Mouse (Mus musculus): ENCODE data around the gene Car12. TPM values are rescaled to one million over a fixed set of nuclear protein-coding genes. Genes with fewer than 3 reads are reported as not detected.

Gene Car12
- polyA plus RNA-seq, 2 experiments: 0.10 to 0.17 TPM

GRCm38 (mm10) chr9:66720686-66721450 lies 7.4 kb downstream of the Car12 start:
- ATAC-seq (ENCODE audit: insufficient read depth) (no peak), DNase-seq (ENCODE audit: low read depth in 3 of 3, low spot score in 3 of 3) (no peak)
- no peak overlapping the region for H3K27ac ChIP-seq
- H3K4me2 ChIP-seq (ENCODE audit: low read depth): no peak overlapping the region
- no peaks in the 10 kb centered on the region for H3K27me3 ChIP-seq (ENCODE audit: control insufficient read depth, insufficient read depth, low read length)
- no peaks in the 10 kb centered on the region for H3K4me1 ChIP-seq (replicated peaks; ENCODE audit: control insufficient read depth in 2 of 2, insufficient read depth in 2 of 2, low read length in 1 of 2)
- TF ChIP-seq CTCF (IDR thresholded peaks at IDR 0.05; ENCODE audit: low read depth) (no peak), EP300 (IDR thresholded peaks at IDR 0.05; ENCODE audit: low read depth) (no peak)
- H3K9ac ChIP-seq (replicated peaks): no peak overlapping the region
- H3K36me3 ChIP-seq (replicated peaks; ENCODE audit: control insufficient read depth, insufficient read depth, low read depth): no peaks in the 10 kb centered on the region
- 56% methylated on average over 8 of the region's 8 CpGs for WGBS (ENCODE audit: insufficient replicate concordance)
- no peak overlapping the region for H3K4me3 ChIP-seq (ENCODE audit: insufficient read depth in 1 of 2, low read depth in 2 of 2, low read length in 2 of 2)
- H3K9me3 ChIP-seq (ENCODE audit: control insufficient read depth, low read length): no peaks in the 10 kb centered on the region

GRCm38 (mm10) chr9:66722187-66722868 lies 8.8 kb downstream of the Car12 start:
- DNase-seq (ENCODE audit: low read depth in 3 of 3, low spot score in 3 of 3) (no peak), ATAC-seq (ENCODE audit: insufficient read depth) (no peak)
- 61% methylated on average over 5 of the region's 5 CpGs for WGBS (ENCODE audit: insufficient replicate concordance)
- Histone ChIP-seq H3K9ac (replicated peaks) (no peak overlapping the region), H3K27ac (no peak overlapping the region), H3K4me3 (ENCODE audit: insufficient read depth in 1 of 2, low read depth in 2 of 2, low read length in 2 of 2) (no peak overlapping the region), H3K9me3 (ENCODE audit: control insufficient read depth, low read length) (no peaks in the 10 kb centered on the region), H3K4me1 (replicated peaks; ENCODE audit: control insufficient read depth in 2 of 2, insufficient read depth in 2 of 2, low read length in 1 of 2) (no peaks in the 10 kb centered on the region), H3K27me3 (ENCODE audit: control insufficient read depth, insufficient read depth, low read length) (no peaks in the 10 kb centered on the region), H3K36me3 (replicated peaks; ENCODE audit: control insufficient read depth, insufficient read depth, low read depth) (no peaks in the 10 kb centered on the region), H3K4me2 (ENCODE audit: low read depth) (no peak overlapping the region)
- no peak for TF ChIP-seq CTCF (IDR thresholded peaks at IDR 0.05; ENCODE audit: low read depth)
- TF ChIP-seq EP300 (IDR thresholded peaks at IDR 0.05; ENCODE audit: low read depth): no peak

GRCm38 (mm10) chr9:66722869-66723272 lies 9.4 kb downstream of the Car12 start:
- H3K36me3 ChIP-seq (replicated peaks; ENCODE audit: control insufficient read depth, insufficient read depth, low read depth): no peaks in the 10 kb centered on the region
- H3K4me3 ChIP-seq (ENCODE audit: insufficient read depth in 1 of 2, low read depth in 2 of 2, low read length in 2 of 2): no peak overlapping the region
- no peaks in the 10 kb centered on the region for H3K9me3 ChIP-seq (ENCODE audit: control insufficient read depth, low read length)
- 53% methylated on average over 5 of the region's 5 CpGs for WGBS (ENCODE audit: insufficient replicate concordance)
- no peaks in the 10 kb centered on the region for H3K27me3 ChIP-seq (ENCODE audit: control insufficient read depth, insufficient read depth, low read length)
- H3K4me2 ChIP-seq (ENCODE audit: low read depth): no peak overlapping the region
- TF ChIP-seq CTCF (IDR thresholded peaks at IDR 0.05; ENCODE audit: low read depth): no peak
- no peak for TF ChIP-seq EP300 (IDR thresholded peaks at IDR 0.05; ENCODE audit: low read depth)
- H3K4me1 ChIP-seq (replicated peaks; ENCODE audit: control insufficient read depth in 2 of 2, insufficient read depth in 2 of 2, low read length in 1 of 2): no peaks in the 10 kb centered on the region
- ATAC-seq (ENCODE audit: insufficient read depth) (no peak), DNase-seq (ENCODE audit: low read depth in 3 of 3, low spot score in 3 of 3) (no peak)
- no peak overlapping the region for H3K9ac ChIP-seq (replicated peaks)
- no peak overlapping the region for H3K27ac ChIP-seq

GRCm38 (mm10) chr9:66725591-66725990 lies 12.1 kb downstream of the Car12 start:
- ATAC-seq (ENCODE audit: insufficient read depth) (no peak), DNase-seq (ENCODE audit: low read depth in 3 of 3, low spot score in 3 of 3) (no peak)
- no peaks in the 10 kb centered on the region for H3K27me3 ChIP-seq (ENCODE audit: control insufficient read depth, insufficient read depth, low read length)
- no peak overlapping the region for H3K4me3 ChIP-seq (ENCODE audit: insufficient read depth in 1 of 2, low read depth in 2 of 2, low read length in 2 of 2)
- no peaks in the 10 kb centered on the region for H3K36me3 ChIP-seq (replicated peaks; ENCODE audit: control insufficient read depth, insufficient read depth, low read depth)
- TF ChIP-seq EP300 (IDR thresholded peaks at IDR 0.05; ENCODE audit: low read depth): no peak
- no peak for TF ChIP-seq CTCF (IDR thresholded peaks at IDR 0.05; ENCODE audit: low read depth)
- 50% methylated on average over 3 of the region's 3 CpGs for WGBS (ENCODE audit: insufficient replicate concordance)
- no peaks in the 10 kb centered on the region for H3K4me1 ChIP-seq (replicated peaks; ENCODE audit: control insufficient read depth in 2 of 2, insufficient read depth in 2 of 2, low read length in 1 of 2)
- no peak overlapping the region for H3K9ac ChIP-seq (replicated peaks)
- H3K4me2 ChIP-seq (ENCODE audit: low read depth): no peak overlapping the region
- H3K9me3 ChIP-seq (ENCODE audit: control insufficient read depth, low read length): no peaks in the 10 kb centered on the region
- no peak overlapping the region for H3K27ac ChIP-seq

DNA sequence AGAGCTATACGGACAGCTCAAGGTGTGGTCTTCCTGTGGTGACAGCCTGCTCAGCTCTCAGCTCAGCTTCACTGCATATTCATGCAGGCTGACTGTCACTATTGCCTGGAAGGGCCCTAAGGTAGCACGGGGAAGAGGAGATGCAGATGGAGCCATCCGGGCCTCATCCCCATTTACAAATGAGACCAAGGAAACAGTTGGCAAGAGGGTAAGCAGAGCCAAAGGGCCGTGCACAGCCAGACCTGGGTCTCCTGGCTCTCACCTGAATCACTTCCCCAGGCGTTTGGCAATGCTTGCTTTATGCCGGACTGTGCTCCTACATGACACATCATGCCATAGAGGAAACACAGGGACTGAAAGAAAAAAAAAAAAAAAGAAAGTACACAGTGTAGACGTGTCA lies 13.8 kb downstream of the Car12 start:
- H3K36me3 ChIP-seq (replicated peaks; ENCODE audit: control insufficient read depth, insufficient read depth, low read depth): no peaks in the 10 kb centered on the region
- H3K27me3 ChIP-seq (ENCODE audit: control insufficient read depth, insufficient read depth, low read length): no peaks in the 10 kb centered on the region
- no peak overlapping the region for H3K4me3 ChIP-seq (ENCODE audit: insufficient read depth in 1 of 2, low read depth in 2 of 2, low read length in 2 of 2)
- no peaks in the 10 kb centered on the region for H3K9me3 ChIP-seq (ENCODE audit: control insufficient read depth, low read length)
- no peak for ATAC-seq (ENCODE audit: insufficient read depth)
- DNase-seq (ENCODE audit: low read depth in 3 of 3, low spot score in 3 of 3): no peak
- 51% methylated on average over 7 of the region's 7 CpGs for WGBS (ENCODE audit: insufficient replicate concordance)
- H3K9ac ChIP-seq (replicated peaks): no peak overlapping the region
- no peak overlapping the region for H3K27ac ChIP-seq
- no peak overlapping the region for H3K4me2 ChIP-seq (ENCODE audit: low read depth)
- TF ChIP-seq CTCF (IDR thresholded peaks at IDR 0.05; ENCODE audit: low read depth): no peak
- no peak for TF ChIP-seq EP300 (IDR thresholded peaks at IDR 0.05; ENCODE audit: low read depth)
- no peaks in the 10 kb centered on the region for H3K4me1 ChIP-seq (replicated peaks; ENCODE audit: control insufficient read depth in 2 of 2, insufficient read depth in 2 of 2, low read length in 1 of 2)
